Mouse (Mus musculus) midbrain, embryonic 16.5 days (tissue): ENCODE results near the gene Trip13. TPM values are rescaled to one million over a fixed set of nuclear protein-coding genes. Genes with fewer than 3 reads are reported as not detected.

Source experiments
- ATAC-seq: fragments of 200-750 bp; cut with Nextera tagmentation; 2 replicates; pipeline ENCODE4 v1.8.0; 2017; ENCODE audit warnings: moderate TSS enrichment
- H3K27ac ChIP-seq: fragments of 300-500 bp; sonication (generic); 2 replicates; pipeline ENCODE4 v1.5.1; 2014; ENCODE audit warnings: mild to moderate bottlenecking, low read length, mixed read lengths
- H3K27me3 ChIP-seq: fragments of 300-500 bp; sonication (generic); 2 replicates; pipeline ENCODE4 v1.6.1; 2014; ENCODE audit warnings: low read depth, low read length, mixed read lengths; ENCODE audit not compliant: control insufficient read depth, insufficient read depth
- H3K36me3 ChIP-seq: fragments of 300-500 bp; sonication (generic); 2 replicates; pipeline ENCODE4 v1.6.1; 2014; ENCODE audit warnings: mild to moderate bottlenecking, low read length, moderate library complexity, mixed read lengths; ENCODE audit not compliant: control insufficient read depth, insufficient read depth
- H3K4me1 ChIP-seq: fragments of 300-500 bp; sonication (generic); 2 replicates; pipeline ENCODE4 v1.6.1; 2014; ENCODE audit warnings: mild to moderate bottlenecking, low read length, mixed read lengths; ENCODE audit not compliant: control insufficient read depth, insufficient read depth
- H3K4me2 ChIP-seq: fragments of 300-500 bp; sonication (generic); 2 replicates; pipeline ENCODE4 v1.6.1; 2014; ENCODE audit warnings: mild to moderate bottlenecking, low read length, mixed read lengths
- H3K4me3 ChIP-seq: fragments of 300-500 bp; sonication (generic); 2 replicates; pipeline ENCODE4 v1.5.1; 2014; ENCODE audit warnings: low read depth, mild to moderate bottlenecking, low read length, moderate library complexity, mixed read lengths
- H3K9ac ChIP-seq: fragments of 300-500 bp; sonication (generic); 2 replicates; pipeline ENCODE4 v1.6.1; 2014; ENCODE audit warnings: low read depth, low read length, mixed read lengths
- H3K9me3 ChIP-seq: fragments of 300-500 bp; sonication (generic); replicated peaks from 2 replicates; pipeline ENCODE4 v1.6.1; 2014; ENCODE audit warnings: mild to moderate bottlenecking, low read length, mixed read lengths; ENCODE audit not compliant: control insufficient read depth, poor library complexity, severe bottlenecking
- WGBS: fragments of 180-500 bp; shearing (Covaris S2); extraction: QIAGEN DNeasy Blood & Tissue Kit; methylation state at CpG from one replicate; pipeline ENCODE4 v1.1.7; 2014; 5-methylcytosine and 5-hydroxymethylcytosine counted together
- polyA plus RNA-seq: library from polyadenylated mRNA; unstranded; fragments of >200 nt; fragmentation: Nextera tagmentation; extraction: Ambion mirVana; gene quantifications from 2 replicates; pipeline ENCODE4 v1.2.1, GENCODE M21; 2015

The Trip13 gene
- polyA plus RNA-seq, 1 experiment from 2014 or later: 10.4 TPM

- H3K27me3 ChIP-seq: no peaks in the 10 kb centered on the region
- no peaks in the 10 kb centered on the region for H3K4me1 ChIP-seq
- no peak overlapping the region for H3K27ac ChIP-seq
- WGBS: 85% methylated on average over 5 of the region's 5 CpGs
- H3K9me3 ChIP-seq: no peaks in the 10 kb centered on the region
- H3K4me2 ChIP-seq: no peak overlapping the region
- no peak for ATAC-seq
- no peaks in the 10 kb centered on the region for H3K36me3 ChIP-seq
- no peak overlapping the region for H3K4me3 ChIP-seq
- no peak overlapping the region for H3K9ac ChIP-seq
Measured at GRCm38 (mm10) chr13:73907136-73907535, 30.4 kb downstream of the Trip13 start.

- WGBS: 93% methylated on average over 3 of the region's 3 CpGs
Measured at GRCm38 (mm10) chr13:73897561-73897960, 40.0 kb downstream of the Trip13 start.

GRCm38 (mm10) chr13:73892493-73893178, 44.9 kb downstream of the Trip13 start:
- WGBS: 66% methylated on average over 6 of the region's 6 CpGs
- no peak overlapping the region for H3K9ac ChIP-seq
- H3K27me3 ChIP-seq: no peaks in the 10 kb centered on the region
- H3K27ac ChIP-seq: no peak overlapping the region
- no peaks in the 10 kb centered on the region for H3K9me3 ChIP-seq
- H3K4me1 ChIP-seq: no peaks in the 10 kb centered on the region
- no peaks in the 10 kb centered on the region for H3K36me3 ChIP-seq
- no peak for ATAC-seq
- H3K4me3 ChIP-seq: no peak overlapping the region
- no peak overlapping the region for H3K4me2 ChIP-seq

More at GRCm38 (mm10) chr13:73897561-73897960, 40.0 kb downstream of the Trip13 start:
- Histone ChIP-seq H3K36me3 (no peaks in the 10 kb centered on the region), H3K9ac (no peak overlapping the region), H3K27me3 (no peaks in the 10 kb centered on the region), H3K27ac (no peak overlapping the region), H3K4me1 (no peaks in the 10 kb centered on the region), H3K4me2 (no peak overlapping the region), H3K4me3 (no peak overlapping the region), H3K9me3 (no peaks in the 10 kb centered on the region)
- ATAC-seq: no peak

GRCm38 (mm10) chr13:73887415-73887874, 50.1 kb downstream of the Trip13 start:
- no peaks in the 10 kb centered on the region for H3K36me3 ChIP-seq
- WGBS: 88% methylated on average over 4 of the region's 4 CpGs
- no peak overlapping the region for H3K27ac ChIP-seq
- H3K4me1 ChIP-seq: no peaks in the 10 kb centered on the region
- H3K9ac ChIP-seq: no peak overlapping the region
- no peaks in the 10 kb centered on the region for H3K27me3 ChIP-seq
- H3K9me3 ChIP-seq: no peaks in the 10 kb centered on the region
- H3K4me2 ChIP-seq: no peak overlapping the region
- no peak overlapping the region for H3K4me3 ChIP-seq
- no peak for ATAC-seq

- H3K4me1 ChIP-seq: no peaks in the 10 kb centered on the region
- ATAC-seq: no peak
- H3K27me3 ChIP-seq: no peaks in the 10 kb centered on the region
- no peak overlapping the region for H3K4me3 ChIP-seq
- H3K27ac ChIP-seq: no peak overlapping the region
- 67% methylated on average over 5 of the region's 5 CpGs for WGBS
- H3K9me3 ChIP-seq: no peaks in the 10 kb centered on the region
- H3K36me3 ChIP-seq: no peaks in the 10 kb centered on the region
- H3K4me2 ChIP-seq: no peak overlapping the region
- H3K9ac ChIP-seq: no peak overlapping the region
Measured at GRCm38 (mm10) chr13:73886601-73887000, 51.0 kb downstream of the Trip13 start.

GRCm38 (mm10) chr13:73886066-73886465, 51.5 kb downstream of the Trip13 start:
- Histone ChIP-seq H3K4me3 (no peak overlapping the region), H3K36me3 (no peaks in the 10 kb centered on the region), H3K27ac (no peak overlapping the region), H3K9ac (no peak overlapping the region), H3K4me2 (no peak overlapping the region), H3K9me3 (no peaks in the 10 kb centered on the region), H3K27me3 (no peaks in the 10 kb centered on the region), H3K4me1 (no peaks in the 10 kb centered on the region)
- 77% methylated on average over 4 of the region's 4 CpGs for WGBS
- ATAC-seq: no peak

- 86% methylated on average over 4 of the region's 4 CpGs for WGBS
- no peaks in the 10 kb centered on the region for H3K9me3 ChIP-seq
- no peak overlapping the region for H3K4me2 ChIP-seq
- H3K27me3 ChIP-seq: no peaks in the 10 kb centered on the region
- no peak overlapping the region for H3K9ac ChIP-seq
- ATAC-seq: no peak
- H3K36me3 ChIP-seq: no peaks in the 10 kb centered on the region
- no peaks in the 10 kb centered on the region for H3K4me1 ChIP-seq
- H3K27ac ChIP-seq: no peak overlapping the region
- H3K4me3 ChIP-seq: no peak overlapping the region
Measured at GRCm38 (mm10) chr13:73885656-73886055, 51.9 kb downstream of the Trip13 start.

GRCm38 (mm10) chr13:73881347-73881746, 56.2 kb downstream of the Trip13 start:
- no peak for ATAC-seq
- H3K9me3 ChIP-seq: no peaks in the 10 kb centered on the region; the same call in 1 of the 2 replicates
- H3K4me1 ChIP-seq: no peaks in the 10 kb centered on the region
- no peak overlapping the region for H3K9ac ChIP-seq
- WGBS: 86% methylated on average over 8 of the region's 8 CpGs
- no peak overlapping the region for H3K27ac ChIP-seq
- H3K36me3 ChIP-seq: no peaks in the 10 kb centered on the region
- no peak overlapping the region for H3K4me3 ChIP-seq
- no peak overlapping the region for H3K4me2 ChIP-seq
- no peaks in the 10 kb centered on the region for H3K27me3 ChIP-seq

- Histone ChIP-seq H3K4me2 (no peak overlapping the region), H3K4me1 (no peaks in the 10 kb centered on the region), H3K36me3 (no peaks in the 10 kb centered on the region), H3K9me3 (no peaks in the 10 kb centered on the region; the same call in 1 of the 2 replicates), H3K4me3 (no peak overlapping the region), H3K27ac (no peak overlapping the region), H3K9ac (no peak overlapping the region), H3K27me3 (no peaks in the 10 kb centered on the region)
- WGBS: 88% methylated on average over 5 of the region's 5 CpGs
- ATAC-seq: no peak
Measured at GRCm38 (mm10) chr13:73879824-73880223, 57.8 kb downstream of the Trip13 start.
